Comparison of ENCODE assay signal across 18 mouse cellular contexts in genomic region chr6:71655835-71656234, GRCm38 (mm10). TPM values are rescaled to one million over a fixed set of nuclear protein-coding genes. Genes with fewer than 3 reads are reported as not detected.
DNase-seq lines count a peak whose midpoint lies in the region; ATAC-seq lines count a peak whose summit lies in the region.
"Had no signal": no experiment of that assay in that cellular context is flagged by ENCODE, and none has a peak within 500 bp of the region (broad histone marks: within the 10 kb centered on the region; RNA-seq: fewer than 3 reads in every experiment).

No protein-coding gene starts in this region.

- ATAC-seq in lung, embryonic 16.5 days (ENCODE audit: low read depth), result peak; percentile 67
- peak; percentile 66; the same call in 1 of the 2 replicates for ATAC-seq in stomach, embryonic 16.5 days (ENCODE audit: insufficient read depth, low FRiP score)
- ATAC-seq: midbrain, embryonic 16.5 days had no signal

- no peaks in the 10 kb centered on the region for H3K27me3 ChIP-seq in lung, embryonic 16.5 days (ENCODE audit: control insufficient read depth, insufficient read depth, low read depth, low read length)
- no peaks in the 10 kb centered on the region for H3K27me3 ChIP-seq in stomach, embryonic 16.5 days (ENCODE audit: control insufficient read depth, insufficient read depth, low read length)
- H3K27me3 ChIP-seq: forebrain, embryonic 12.5 days; hindbrain, embryonic 15.5 days; neural tube, embryonic 15.5 days had no signal

- H3K36me3 ChIP-seq in lung, embryonic 16.5 days (ENCODE audit: control insufficient read depth, insufficient read depth, low read length), result no peaks in the 10 kb centered on the region
- H3K36me3 ChIP-seq in stomach, embryonic 16.5 days (ENCODE audit: control insufficient read depth, insufficient read depth, low read length), result no peaks in the 10 kb centered on the region
- H3K36me3 ChIP-seq: forebrain, embryonic 12.5 days; heart, embryonic 10.5 days; hindbrain, embryonic 15.5 days; neural tube, embryonic 15.5 days had no signal

- H3K9me3 ChIP-seq in lung, embryonic 16.5 days (ENCODE audit: control insufficient read depth, low read length), result no peaks in the 10 kb centered on the region
- H3K9me3 ChIP-seq in stomach, embryonic 16.5 days (replicated peaks; ENCODE audit: control insufficient read depth, low read length), result no peaks in the 10 kb centered on the region
- H3K9me3 ChIP-seq: forebrain, embryonic 12.5 days; heart, embryonic 10.5 days; hindbrain, embryonic 15.5 days; neural tube, embryonic 15.5 days had no signal

- H3K4me1 ChIP-seq in lung, embryonic 16.5 days (replicated peaks; ENCODE audit: control insufficient read depth, insufficient read depth, low read length), result peaks cover 17% of the 10 kb centered on the region
- no peaks in the 10 kb centered on the region for H3K4me1 ChIP-seq in stomach, embryonic 16.5 days (ENCODE audit: control insufficient read depth, insufficient read depth, low read length)
- H3K4me1 ChIP-seq: forebrain, embryonic 12.5 days; heart, embryonic 10.5 days; hindbrain, embryonic 15.5 days; neural tube, embryonic 15.5 days had no signal

- H3K27ac ChIP-seq in lung, embryonic 16.5 days (ENCODE audit: low read length), result no peak overlapping the region
- no peak overlapping the region for H3K27ac ChIP-seq in stomach, embryonic 16.5 days (ENCODE audit: low read length)
- H3K27ac ChIP-seq: forebrain, embryonic 12.5 days; gastrocnemius, adult 2 months; heart, embryonic 10.5 days; hindbrain, embryonic 15.5 days; liver, embryonic 14.5 days; neural tube, embryonic 15.5 days had no signal

- 28% methylated on average over 3 of the region's 3 CpGs for WGBS in lung, embryonic 16.5 days
- 35% methylated on average over 3 of the region's 3 CpGs for WGBS in stomach, embryonic 16.5 days

- H3K9ac ChIP-seq in lung, embryonic 16.5 days (ENCODE audit: low read length), result no peak overlapping the region
- H3K9ac ChIP-seq in stomach, embryonic 16.5 days (ENCODE audit: low read length), result no peak overlapping the region
- H3K9ac ChIP-seq: forebrain, embryonic 12.5 days; hindbrain, embryonic 15.5 days; liver, embryonic 14.5 days; neural tube, embryonic 15.5 days had no signal

- H3K4me2 ChIP-seq in lung, embryonic 16.5 days (ENCODE audit: low read depth, low read length), result no peak overlapping the region
- H3K4me2 ChIP-seq in stomach, embryonic 16.5 days (ENCODE audit: low read depth, low read length), result no peak overlapping the region
- H3K4me2 ChIP-seq: forebrain, embryonic 12.5 days; hindbrain, embryonic 15.5 days; neural tube, embryonic 15.5 days had no signal

- peak; percentile 19 for DNase-seq in adrenal gland, adult 2 months
- DNase-seq in adrenal gland, adult 18-20 months (ENCODE audit: low spot score in 2 of 2), result no peak
- DNase-seq in kidney, adult 9 months, result peak; percentile 46
- DNase-seq in kidney, adult 11 months, result no peak
- DNase-seq in lung, postnatal 36 days, result no peak
- no peak for DNase-seq in retina, embryonic 14.5 days (ENCODE audit: low spot score)
- DNase-seq: cerebellum, adult 8-10 months; gastrocnemius, adult 2 months; heart, postnatal 36 days; lung, postnatal 4 days had no signal

- no peak overlapping the region for H3K4me3 ChIP-seq in lung, embryonic 16.5 days (ENCODE audit: low read length)
- H3K4me3 ChIP-seq in stomach, embryonic 16.5 days (replicated peaks; ENCODE audit: low read length), result no peak overlapping the region
- H3K4me3 ChIP-seq: forebrain, embryonic 12.5 days; gastrocnemius, adult 2 months; heart, embryonic 10.5 days; hindbrain, embryonic 15.5 days; neural tube, embryonic 15.5 days had no signal

RNA-seq across cellular contexts. Expression of gene Kdm3a, which starts 23.0 kb away (rescaled TPM):
- 10 to 100 TPM; 21.1 to 31.4 TPM for total RNA-seq in adrenal gland, adult 2 months (2021)
- 3.1 and 3.3 TPM in 2 replicates for polyA plus RNA-seq in adrenal gland, adult 2 months (2012; rRNA removed)
- total RNA-seq in adrenal gland, adult 18-20 months (2021), result 10 to 100 TPM; 29.5 to 30.3 TPM
- 54.2 and 64.0 TPM in 2 replicates for polyA plus RNA-seq in lung, embryonic 16.5 days (2015; fragmentation: Nextera tagmentation; extraction: Ambion mirVana)
- 45.8 and 47.0 TPM in 2 replicates for polyA plus RNA-seq in stomach, embryonic 16.5 days (2015; fragmentation: Nextera tagmentation; extraction: Ambion mirVana)

RNA-seq across cellular contexts. Expression of gene Reep1, which starts 51.5 kb away (rescaled TPM):
- 1 to 10 TPM; 5.4 to 5.8 TPM for total RNA-seq in adrenal gland, adult 2 months (2021)
- polyA plus RNA-seq in adrenal gland, adult 2 months (2012; rRNA removed), result 2.8 and 3.7 TPM in 2 replicates
- 1 to 10 TPM; 4.1 to 4.4 TPM for total RNA-seq in adrenal gland, adult 18-20 months (2021)
- polyA plus RNA-seq in lung, embryonic 16.5 days (2015; fragmentation: Nextera tagmentation; extraction: Ambion mirVana), result 16.8 and 17.3 TPM in 2 replicates
- polyA plus RNA-seq in stomach, embryonic 16.5 days (2015; fragmentation: Nextera tagmentation; extraction: Ambion mirVana), result 17.3 TPM in 2 replicates

Comparison
In these comparisons a context has a peak if more than half of its experiments do, and no peak if none do; other contexts are left out.
1. DNase-seq: peak in adrenal gland, adult 2 months (single experiment) and kidney, adult 9 months (single experiment); none in adrenal gland, adult 18-20 months (0 of 2), kidney, adult 11 months (single experiment), lung, postnatal 36 days (single experiment) and retina, embryonic 14.5 days (single experiment).
2. RNA of gene Kdm3a, which starts 23.0 kb away (polyA plus RNA-seq): 54.2 to 64.0 TPM in lung, embryonic 16.5 days and 45.8 to 47.0 TPM in stomach, embryonic 16.5 days; 3.1 to 3.3 TPM in adrenal gland, adult 2 months; every median in the first group is over 10 times any median in the second.